Mouse (Mus musculus) left cerebral cortex, adult 11 months (tissue): ENCODE measurements around the gene Syce2.

Experiments
- DNase-seq: peaks from one replicate; pipeline ENCODE4 v3.0.0; 2022; ENCODE audit warnings: low spot score

Syce2 gene

GRCm38 (mm10) chr8:84844397-84845070, 27.4 kb upstream of the Syce2 start:
- DNase-seq: no peak

DNA sequence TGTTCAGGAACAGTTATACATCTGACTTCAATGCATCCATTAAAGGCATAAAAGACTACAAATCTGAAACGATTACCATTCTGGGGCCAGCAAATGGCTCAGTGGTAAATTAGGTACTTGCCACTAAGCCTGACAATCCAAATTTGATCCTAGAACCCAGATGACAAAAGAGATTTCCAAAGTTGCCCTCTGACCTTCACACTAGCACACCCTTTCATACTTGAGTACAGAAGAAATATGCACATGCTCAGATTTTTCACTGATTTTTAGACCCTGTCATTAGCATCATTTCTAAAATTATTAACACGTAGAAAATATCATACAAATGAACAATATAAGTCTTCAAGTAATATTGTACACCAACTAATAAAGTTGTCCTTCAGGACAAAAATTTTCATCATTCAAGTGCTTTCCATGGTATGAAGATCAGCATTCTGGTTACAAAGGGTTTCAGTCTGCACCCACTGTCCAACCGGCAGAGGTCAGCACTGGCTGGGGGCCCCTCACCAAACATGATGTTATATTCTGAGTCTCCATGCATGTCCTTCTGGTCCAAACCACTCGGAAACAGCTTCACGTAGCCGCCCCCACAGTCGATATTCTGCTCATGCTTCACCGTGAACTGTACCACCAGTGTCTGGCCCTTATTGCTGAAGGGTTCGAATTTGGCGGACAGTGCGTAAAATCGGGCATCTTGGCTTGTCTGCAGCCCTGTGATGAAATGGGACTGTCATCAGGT, 26.4 kb upstream of the Syce2 start:
- DNase-seq: no peak

DNA sequence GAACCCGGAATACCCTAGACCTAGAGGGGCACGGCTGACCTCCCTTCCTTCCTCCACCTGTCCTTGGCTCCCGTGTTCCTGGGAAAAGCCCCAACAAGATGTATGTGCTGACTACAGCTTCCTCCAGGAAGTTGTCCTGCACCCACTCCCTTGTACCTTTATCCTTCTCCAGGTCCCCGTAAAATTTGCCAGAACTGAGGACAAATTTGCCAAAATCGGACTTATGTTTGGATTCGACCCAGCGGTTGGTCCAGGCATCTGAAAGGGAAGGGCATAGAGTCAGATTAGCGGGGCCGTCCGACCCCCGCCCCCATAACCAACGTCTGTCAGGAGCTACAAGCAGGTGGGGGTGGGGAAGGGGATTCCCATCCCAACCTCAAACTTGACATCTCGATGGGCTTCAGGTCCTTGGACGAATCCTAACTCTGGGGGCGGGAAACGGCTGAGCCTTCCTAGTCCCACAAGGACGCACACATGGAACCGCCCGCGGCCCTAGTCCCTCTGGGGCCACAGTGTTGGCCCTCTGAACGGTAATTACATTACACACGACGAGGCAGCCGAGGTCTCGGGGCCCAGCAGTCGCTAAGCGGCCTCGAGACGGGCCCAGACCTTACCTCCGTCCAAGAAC, 25.7 kb upstream of the Syce2 start:
- no peak for DNase-seq

- DNase-seq: peak; percentile 100
Measured at GRCm38 (mm10) chr8:84846722-84847572, 25.0 kb upstream of the Syce2 start, which contains the start of gene Calr. TSS of gene Calr (minus strand) at chr8:84846934.

DNA sequence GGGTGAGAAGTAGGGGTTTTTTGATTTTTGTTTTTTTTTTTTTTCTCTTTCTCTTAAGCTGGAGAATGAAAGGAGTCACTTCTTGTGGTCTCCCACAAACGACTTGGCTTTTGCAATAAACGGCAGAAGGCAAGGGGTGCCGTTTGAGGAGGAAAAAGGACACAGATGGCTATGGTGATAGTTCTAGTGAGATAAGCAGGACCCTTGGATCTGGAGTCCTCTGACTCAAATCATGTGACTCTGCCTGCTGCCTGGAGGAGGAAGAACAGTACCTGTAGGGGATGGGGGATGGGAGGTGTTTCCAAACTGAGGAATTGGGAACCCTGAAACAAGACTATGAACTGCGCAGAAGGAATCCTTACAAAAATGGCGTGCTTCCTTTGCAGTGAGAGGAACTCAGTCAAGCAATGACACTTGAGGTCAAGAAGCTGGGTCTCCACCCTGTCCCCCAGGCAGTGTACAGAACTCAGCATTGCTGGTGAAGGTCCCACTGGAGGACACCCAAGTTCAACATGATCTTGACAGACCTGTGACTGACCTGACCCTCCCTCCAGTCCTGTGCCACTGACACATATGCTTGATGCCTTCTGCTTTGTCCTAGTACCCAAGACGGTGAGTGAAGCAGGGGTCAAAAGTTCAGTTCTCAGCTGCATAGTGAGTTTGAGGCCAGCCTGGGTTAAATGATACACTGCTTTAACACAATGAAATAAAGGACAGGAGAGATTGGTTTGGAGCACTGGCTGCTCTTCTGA, 24.1 kb upstream of the Syce2 start:
- no peak for DNase-seq

DNA sequence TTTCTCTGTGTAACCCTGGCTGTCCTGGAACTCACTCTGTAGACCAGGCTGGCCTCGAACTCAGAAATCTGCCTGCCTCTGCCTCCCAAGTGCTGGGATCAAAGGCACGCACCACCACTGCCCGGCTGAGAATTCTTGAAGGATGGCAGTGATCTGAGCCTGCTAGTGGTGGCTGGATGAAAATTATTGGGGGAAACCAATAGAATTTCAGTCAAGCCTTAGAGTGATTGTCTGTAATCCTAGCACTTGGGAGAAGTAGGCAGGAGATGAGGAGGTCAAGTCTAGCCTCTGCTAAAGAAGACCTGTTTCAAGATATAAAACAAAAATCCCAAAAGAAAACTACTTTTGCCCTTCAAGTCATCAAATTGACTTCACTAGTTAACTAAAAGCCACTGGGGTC, 15.5 kb upstream of the Syce2 start:
- DNase-seq: no peak

DNA sequence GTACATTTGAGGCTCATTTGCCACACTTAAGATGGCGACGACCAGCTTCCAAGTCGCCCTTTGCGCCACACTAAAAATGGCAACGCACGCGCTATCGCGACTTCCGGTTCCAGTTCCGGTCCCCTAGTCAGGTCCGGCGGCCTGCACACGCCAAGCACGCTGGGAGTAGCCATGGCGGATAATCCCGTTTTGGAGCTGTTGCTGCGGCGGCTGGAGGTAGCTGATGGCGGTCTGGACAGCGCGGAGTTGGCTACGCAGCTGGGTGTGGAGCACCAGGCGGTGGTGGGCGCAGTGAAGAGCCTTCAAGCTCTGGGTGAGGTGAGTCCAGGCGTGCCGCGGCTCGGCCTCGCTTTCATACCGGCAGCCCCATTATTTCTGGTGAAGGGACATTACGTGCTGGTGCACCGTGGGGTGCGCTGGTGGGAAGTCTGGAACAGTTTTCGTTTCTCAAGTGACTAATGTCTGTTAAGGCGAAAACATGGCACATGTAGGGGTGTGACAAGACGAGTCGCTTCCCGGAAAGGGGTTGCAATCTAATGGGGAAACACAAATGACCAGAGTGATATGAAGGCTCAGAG, 15.0 kb upstream of the Syce2 start, which contains the start of gene Farsa:
Gene Farsa, plus strand, starts transcription at position 126 of the 578 bp plus-strand sequence.
- DNase-seq: peak; percentile 80

DNA sequence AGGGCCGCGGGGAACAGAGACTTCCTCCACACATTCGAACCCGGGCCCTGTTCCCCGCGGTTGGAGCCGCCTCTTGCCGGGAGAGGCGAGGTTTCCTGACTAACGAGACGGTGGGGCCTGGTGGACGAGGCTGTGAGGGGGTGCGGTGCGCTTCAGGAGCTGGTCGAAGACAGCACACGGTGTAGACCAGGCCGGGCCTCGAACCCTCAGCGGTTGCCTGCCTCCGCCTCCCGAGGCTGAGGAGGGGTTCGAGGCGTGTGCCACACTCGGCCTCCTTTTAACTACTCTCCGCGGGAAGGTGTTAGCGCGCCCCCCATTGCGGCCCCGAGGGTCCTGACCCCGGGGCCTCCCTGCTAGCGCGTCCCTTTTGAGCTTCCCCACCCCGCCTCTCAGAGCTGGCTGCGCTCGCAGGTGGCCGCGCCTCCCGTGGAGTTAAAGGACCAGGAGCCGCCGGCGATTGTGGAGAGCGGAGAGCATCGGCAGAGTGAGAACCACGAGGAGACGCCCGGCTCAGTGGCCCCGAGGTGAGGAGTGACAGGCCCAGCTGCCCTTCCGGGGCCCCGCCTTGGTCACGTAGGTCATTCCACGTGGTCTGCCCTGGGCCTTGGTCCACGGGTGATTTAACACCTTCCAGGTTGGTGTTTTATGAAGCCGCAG, 526 bp downstream of the Syce2 start:
- no peak for DNase-seq

GRCm38 (mm10) chr8:84873016-84873415, 1.1 kb downstream of the Syce2 start:
- DNase-seq: no peak

DNA sequence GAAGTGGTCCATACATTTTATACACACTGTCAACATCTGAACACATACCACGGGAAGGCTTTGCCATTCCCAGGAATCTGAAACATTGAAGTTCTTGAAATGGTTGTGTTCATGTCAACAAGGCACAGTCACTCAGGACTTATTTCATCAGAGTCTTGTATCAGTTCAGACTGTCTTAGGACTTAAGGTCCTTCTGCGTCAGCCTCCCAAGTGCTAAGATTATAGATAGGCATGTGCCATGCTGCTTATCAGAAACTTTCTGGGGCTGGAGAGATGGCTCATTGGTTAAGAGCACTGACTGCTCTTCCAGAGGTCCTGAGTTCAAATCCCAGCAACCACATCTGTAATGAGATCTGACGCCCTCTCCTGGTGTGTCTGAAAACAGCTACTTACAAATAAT, 2.4 kb downstream of the Syce2 start:
- DNase-seq: no peak

DNA sequence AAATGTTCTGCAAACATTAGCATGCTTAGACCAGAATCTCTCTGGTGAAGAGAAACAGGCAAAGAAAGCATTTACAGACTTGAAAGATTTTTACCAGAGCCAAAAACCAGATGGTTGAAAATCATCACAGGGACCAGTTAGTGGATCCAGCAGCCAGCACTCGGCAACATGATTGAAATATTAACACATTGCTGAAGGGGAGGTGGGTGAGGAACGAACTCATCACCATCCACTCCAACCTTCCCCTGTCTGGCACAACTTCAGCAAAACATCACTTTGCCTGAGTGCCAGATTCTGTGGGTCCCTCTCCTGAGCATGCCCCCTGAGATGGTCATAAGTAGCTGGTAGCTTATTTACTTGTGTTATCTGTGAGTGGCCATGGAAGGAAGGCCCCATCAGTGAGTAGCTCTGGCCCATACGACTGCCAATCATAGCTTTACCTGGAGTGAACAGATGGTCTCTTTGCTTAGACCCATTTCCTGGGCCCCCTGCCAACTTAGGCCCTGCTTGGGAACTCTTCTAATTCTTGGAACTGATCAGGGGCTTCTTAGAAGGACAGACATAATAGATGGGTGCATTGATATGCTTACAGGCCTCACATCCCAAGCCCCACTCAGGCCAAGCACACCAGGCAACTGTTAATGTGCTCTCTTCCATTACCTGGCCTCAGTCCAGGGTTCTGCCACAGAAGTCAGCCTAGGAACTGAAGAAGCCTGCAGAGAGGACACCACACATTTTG, 5.6 kb downstream of the Syce2 start:
- no peak for DNase-seq

- DNase-seq: no peak
Measured at GRCm38 (mm10) chr8:84878915-84879314, 7.0 kb downstream of the Syce2 start.

DNA sequence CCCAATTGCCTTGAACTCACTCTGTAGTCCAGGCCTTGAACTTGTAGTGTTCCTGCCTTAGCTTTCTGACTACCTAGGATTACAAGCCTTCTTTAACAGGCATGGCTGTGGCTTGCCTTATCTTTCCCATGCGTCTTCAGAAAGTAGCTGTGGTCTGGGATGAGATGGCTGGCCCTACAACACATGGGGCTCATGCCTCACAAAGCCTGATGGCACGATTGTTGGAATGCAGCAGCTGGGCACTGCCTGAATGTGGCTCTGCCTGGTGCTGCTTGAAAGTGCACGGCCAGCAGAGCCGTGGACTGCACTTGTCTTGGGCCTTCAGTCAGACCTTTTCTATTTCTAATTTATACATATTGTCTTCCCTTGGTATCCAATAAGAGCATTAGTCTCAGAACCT, 12.8 kb downstream of the Syce2 start:
- no peak for DNase-seq

- no peak for DNase-seq
Measured at GRCm38 (mm10) chr8:84888280-84888679, 16.4 kb downstream of the Syce2 start.

DNA sequence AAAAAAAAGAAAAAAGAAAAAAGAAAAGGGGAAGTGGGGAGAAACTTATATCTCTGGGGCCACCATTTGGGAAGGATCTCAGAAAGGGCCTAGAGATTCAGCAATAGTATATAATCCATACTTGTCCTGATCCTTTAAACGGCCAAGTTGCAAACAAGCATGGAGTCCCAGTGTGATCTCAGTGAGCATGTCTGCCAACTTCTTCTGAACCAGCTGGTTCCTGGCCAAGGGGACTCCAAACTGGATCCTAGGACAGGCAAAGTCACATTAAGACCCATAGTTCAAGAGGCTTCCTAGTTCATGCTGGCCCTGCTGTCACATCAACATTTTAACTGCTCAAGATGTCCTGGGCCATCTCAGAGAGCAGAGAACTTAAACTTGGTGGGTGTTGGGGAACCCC, 17.2 kb downstream of the Syce2 start:
- no peak for DNase-seq

DNA sequence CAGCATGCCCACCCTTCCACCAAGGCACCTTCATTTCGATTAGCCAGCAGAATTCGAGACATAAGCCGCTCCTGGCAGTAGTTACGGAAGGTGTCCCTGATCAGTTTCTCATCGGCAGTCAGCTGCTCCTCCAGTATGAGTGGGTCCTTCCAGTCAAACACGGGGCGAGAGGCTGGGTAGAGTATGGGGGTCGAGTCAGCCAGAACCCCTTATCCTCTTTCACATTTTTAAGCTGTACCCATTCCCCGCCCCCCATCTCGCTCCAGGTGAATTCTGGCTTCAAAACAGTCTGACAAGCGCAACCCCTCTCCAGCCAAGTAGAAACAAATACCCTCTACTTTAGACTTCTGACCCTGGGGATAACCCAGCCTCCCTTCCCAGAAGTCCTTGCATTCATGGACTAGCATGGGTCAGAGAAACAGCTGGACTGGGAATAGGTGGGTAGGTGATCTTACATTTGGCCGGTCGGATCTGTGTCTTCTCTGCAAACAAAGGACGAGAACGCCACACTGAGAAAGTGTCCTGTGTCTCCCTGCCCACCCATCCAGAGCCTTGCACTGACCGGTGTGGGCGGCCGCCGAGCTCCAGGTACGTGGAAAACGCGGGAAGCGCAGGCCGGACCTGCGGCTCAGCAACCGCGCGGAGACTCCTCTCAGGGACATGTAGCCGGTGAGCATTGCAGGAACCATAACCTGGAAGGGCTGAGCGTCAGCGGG, 21.2 kb downstream of the Syce2 start:
- no peak for DNase-seq

DNA sequence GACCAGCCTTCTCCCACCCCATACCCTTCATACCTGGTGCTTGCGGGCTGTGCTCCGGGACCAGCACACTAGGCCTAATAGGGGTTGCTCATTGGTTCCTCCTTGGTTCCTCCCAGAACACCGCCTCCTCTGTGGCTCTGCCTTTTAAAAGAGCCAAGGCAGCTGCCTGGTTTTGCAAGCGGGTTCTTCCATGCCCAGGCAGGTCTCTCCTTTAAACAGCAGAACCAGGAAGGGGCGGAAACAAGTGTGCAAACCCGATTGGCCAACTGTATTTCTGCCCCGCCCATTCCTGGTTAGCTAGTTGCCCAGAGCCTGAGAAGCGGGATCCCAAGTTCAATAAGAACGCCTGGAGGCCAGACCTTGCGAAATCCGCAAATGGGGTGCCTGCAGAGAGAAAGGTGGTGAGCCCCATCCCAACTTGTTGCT, 21.8 kb downstream of the Syce2 start, which contains the start of gene Gcdh:
Gene Gcdh, minus strand, starts transcription at position 213 of the 426 bp plus-strand sequence.
- DNase-seq: peak; percentile 90

DNA sequence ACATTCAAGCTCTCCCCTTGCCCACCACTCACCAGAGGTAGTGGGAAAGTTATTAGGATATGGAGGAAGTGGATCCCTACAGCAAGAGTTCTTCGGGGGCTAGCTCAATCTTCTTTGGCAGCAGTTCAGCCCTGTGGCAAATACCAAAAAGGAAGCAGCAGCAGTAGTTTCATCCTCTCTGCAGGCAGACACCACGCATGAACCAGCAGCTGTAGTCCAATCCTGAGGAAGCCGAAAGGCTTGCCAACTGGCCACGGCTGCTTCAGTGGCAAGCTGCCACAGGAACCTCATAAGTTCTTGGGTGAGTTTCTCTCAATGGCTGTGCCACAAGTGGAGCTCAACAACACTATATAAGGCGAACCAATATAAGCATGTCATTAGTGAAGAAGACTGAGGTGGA, 24.1 kb downstream of the Syce2 start:
- no peak for DNase-seq

DNA sequence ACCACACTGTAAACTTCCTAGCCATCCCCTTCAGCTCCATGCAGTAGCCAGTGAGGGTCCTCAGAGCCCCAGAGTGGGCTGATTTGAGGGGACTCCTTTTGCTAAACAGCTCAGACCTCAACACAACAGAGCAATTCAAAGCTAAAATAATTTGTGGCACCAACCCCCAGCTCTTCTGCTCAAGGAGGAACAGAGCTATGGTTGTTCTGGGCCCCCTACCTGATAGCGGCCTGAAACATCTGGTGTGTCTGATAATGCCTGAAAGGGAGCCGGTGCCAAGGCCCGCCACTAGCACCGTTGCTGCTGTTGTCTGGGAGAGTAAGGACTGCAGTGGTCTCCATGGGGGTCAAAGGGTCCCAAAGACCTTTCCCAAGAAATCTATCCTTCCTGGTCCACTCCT, 29.2 kb downstream of the Syce2 start:
- no peak for DNase-seq
